ENCODE assay signal across 8 mouse cellular contexts in genomic region chr11:77784894-77785293, GRCm38 (mm10). TPM values are rescaled to one million over a fixed set of nuclear protein-coding genes. Genes with fewer than 3 reads are reported as not detected.
A peak's percentile ranks its signal among the peaks of the same experiment; 100 is the strongest.
DNase-seq lines count a peak whose midpoint lies in the region; ATAC-seq and TF ChIP-seq lines count a peak whose summit lies in the region.
"Had no signal": no experiment of that assay in that cellular context is flagged by ENCODE, and none has a peak within 500 bp of the region (broad histone marks: within the 10 kb centered on the region; RNA-seq: fewer than 3 reads in every experiment).

No protein-coding gene starts in this region.

- ATAC-seq in kidney, postnatal 0 days (replicated peaks; ENCODE audit: low FRiP score, low read depth), result no peak
- ATAC-seq in forebrain, embryonic 14.5 days, result no peak

- no peak overlapping the region for H3K9ac ChIP-seq in kidney, postnatal 0 days (ENCODE audit: low read depth, low read length)
- no peak overlapping the region for H3K9ac ChIP-seq in forebrain, embryonic 14.5 days (ENCODE audit: low read length)

- H3K27me3 ChIP-seq in kidney, postnatal 0 days (ENCODE audit: insufficient read depth, low read length), result no peaks in the 10 kb centered on the region
- H3K27me3 ChIP-seq in forebrain, embryonic 14.5 days (replicated peaks; ENCODE audit: control insufficient read depth, insufficient read depth, low read length), result no peaks in the 10 kb centered on the region

- no peaks in the 10 kb centered on the region for H3K36me3 ChIP-seq in kidney, postnatal 0 days (ENCODE audit: insufficient read depth, low read length)
- 0 out of 2 replicates have a peak, but pooled peaks cover 3% of the 10 kb centered on the region for H3K36me3 ChIP-seq in forebrain, embryonic 14.5 days (ENCODE audit: control insufficient read depth, insufficient read depth, low read length)
- H3K36me3 ChIP-seq in macrophage (ENCODE audit: inconsistent target), result no peaks in the 10 kb centered on the region

- no peaks in the 10 kb centered on the region for H3K9me3 ChIP-seq in kidney, postnatal 0 days (replicated peaks; ENCODE audit: low read length)
- H3K9me3 ChIP-seq in forebrain, embryonic 14.5 days (replicated peaks; ENCODE audit: control insufficient read depth, low read length), result no peaks in the 10 kb centered on the region

- peaks cover 51% of the 10 kb centered on the region for H3K4me1 ChIP-seq in kidney, postnatal 0 days (replicated peaks; ENCODE audit: insufficient read depth, low read length)
- H3K4me1 ChIP-seq in forebrain, embryonic 14.5 days (ENCODE audit: control insufficient read depth, insufficient read depth, low read length), result peaks cover 27% of the 10 kb centered on the region

- TF ChIP-seq CTCF in kidney, postnatal 0 days (IDR thresholded peaks at IDR 0.05; ENCODE audit: low read depth), result no peak

- no peak overlapping the region for H3K4me3 ChIP-seq in kidney, postnatal 0 days (replicated peaks; ENCODE audit: low read depth, low read length)
- no peak overlapping the region for H3K4me3 ChIP-seq in forebrain, embryonic 14.5 days (ENCODE audit: low read depth, low read length)
- H3K4me3 ChIP-seq in macrophage (ENCODE audit: inconsistent target), result no peak overlapping the region

- no peak for DNase-seq in kidney, postnatal 0 days (ENCODE audit: low spot score)
- DNase-seq in kidney, postnatal 14 days, result no peak
- DNase-seq in c-Kit-positive CD71-positive TER-119-positive erythroid progenitor cells, embryonic 14.5 days (ENCODE audit: low spot score), result peak; percentile 72
- DNase-seq in forebrain, embryonic 14.5 days (ENCODE audit: low spot score), result no peak
- no peak for DNase-seq in gastrocnemius, adult 18-20 months (ENCODE audit: low spot score)
- DNase-seq in left cerebral cortex, adult 9 months (ENCODE audit: low spot score in 2 of 2), result no peak

- H3K4me2 ChIP-seq in kidney, postnatal 0 days (ENCODE audit: low read length), result no peak overlapping the region
- no peak overlapping the region for H3K4me2 ChIP-seq in forebrain, embryonic 14.5 days (ENCODE audit: low read length)

- H3K27ac ChIP-seq in kidney, postnatal 0 days, result peak overlapping the region; percentile 95
- 0 out of 2 replicates have a peak overlapping the region, but pooled peaks have one; percentile 14 for H3K27ac ChIP-seq in forebrain, embryonic 14.5 days (ENCODE audit: low read depth, low read length)
- H3K27ac ChIP-seq in macrophage, result peak overlapping the region; percentile 97

- no peaks in the 10 kb centered on the region; the same call in 1 of the 2 replicates for H3K79me2 ChIP-seq in macrophage (ENCODE audit: inconsistent target)

- WGBS in kidney, postnatal 0 days, result 73% methylated on average over 9 of the region's 9 CpGs
- 88% methylated on average over 9 of the region's 9 CpGs for WGBS in forebrain, embryonic 14.5 days
- WGBS in macrophage (ENCODE audit: missing documents), result 81% methylated on average over 7 of the region's 9 CpGs

RNA-seq across cellular contexts. Expression of gene Gm10277, which starts 2.7 kb away (rescaled TPM):
- polyA plus RNA-seq in kidney, postnatal 0 days (2015; fragmentation: Nextera tagmentation; extraction: Ambion mirVana), result 0.34 and 0.40 TPM in 2 replicates
- 0.55 and 0.85 TPM in 2 replicates for polyA plus RNA-seq in forebrain, embryonic 14.5 days (2014; fragmentation: Nextera tagmentation; extraction: Ambion mirVana)
- total RNA-seq in macrophage (2018; cell fraction: chromatin; rRNA removed), result under 1 TPM in 7 of 26 experiments, not detected in 19; 0.30 to 0.69 (median 0.38) TPM
- under 1 TPM in 4 of 26 experiments, not detected in 22; 0.04 to 0.10 (median 0.08) TPM for total RNA-seq in macrophage (2018; cell fraction: cytosol; rRNA removed)
- under 1 TPM in 12 of 26 experiments, not detected in 14; 0.21 to 0.88 (median 0.35) TPM for total RNA-seq in macrophage (2018; cell fraction: nucleus; rRNA removed)
- not detected in 3 replicates for polyA plus RNA-seq in macrophage (2018)
- not detected for total RNA-seq in gastrocnemius, adult 18-20 months (2021)
- total RNA-seq: layer of hippocampus, adult 8-10 months had no signal

RNA-seq across cellular contexts. Expression of gene Myo18a, which starts 21.8 kb away (rescaled TPM):
- polyA plus RNA-seq in kidney, postnatal 0 days (2015; fragmentation: Nextera tagmentation; extraction: Ambion mirVana), result 26.5 and 27.7 TPM in 2 replicates
- 30.0 and 37.1 TPM in 2 replicates for polyA plus RNA-seq in forebrain, embryonic 14.5 days (2014; fragmentation: Nextera tagmentation; extraction: Ambion mirVana)
- 100 to 1,000 TPM in 18 of 26 experiments, 10 to 100 TPM in 8; 25.1 to 392 (median 177) TPM for total RNA-seq in macrophage (2018; cell fraction: chromatin; rRNA removed)
- total RNA-seq in macrophage (2018; cell fraction: cytosol; rRNA removed), result 10 to 100 TPM; 38.1 to 81.0 (median 62.6) TPM
- total RNA-seq in macrophage (2018; cell fraction: nucleus; rRNA removed), result 100 to 1,000 TPM in 8 of 26 experiments, 10 to 100 TPM in 18; 21.5 to 128 (median 79.3) TPM
- 37.1 to 91.1 TPM (median 40.6 TPM) in 3 replicates for polyA plus RNA-seq in macrophage (2018)
- total RNA-seq in gastrocnemius, adult 18-20 months (2021), result 100 to 1,000 TPM; 309 to 319 TPM

RNA-seq across cellular contexts. Expression of gene Cryba1, which starts 59.8 kb away (rescaled TPM):
- not detected in 2 replicates for polyA plus RNA-seq in kidney, postnatal 0 days (2015; fragmentation: Nextera tagmentation; extraction: Ambion mirVana)
- 0.40 and 1.0 TPM in 2 replicates for polyA plus RNA-seq in forebrain, embryonic 14.5 days (2014; fragmentation: Nextera tagmentation; extraction: Ambion mirVana)
- total RNA-seq in macrophage (2018; cell fraction: chromatin; rRNA removed), result not detected
- not detected for total RNA-seq in macrophage (2018; cell fraction: cytosol; rRNA removed)
- not detected for total RNA-seq in macrophage (2018; cell fraction: nucleus; rRNA removed)
- not detected in 3 replicates for polyA plus RNA-seq in macrophage (2018)
- total RNA-seq in gastrocnemius, adult 18-20 months (2021), result not detected
- total RNA-seq: layer of hippocampus, adult 8-10 months had no signal

Comparison
In these comparisons a context has a peak if more than half of its experiments do, and no peak if none do; other contexts are left out.
1. H3K27ac ChIP-seq: peak in every context shown above with its lines; median percentile 97 in macrophage; 95 in kidney, postnatal 0 days; 14 in forebrain, embryonic 14.5 days.